Mouse (Mus musculus) yolk sac, embryonic 10.5 days (tissue): Measurements from ENCODE around the gene Kif7.

Experiments used
- DNase-seq: peaks from one replicate; pipeline ENCODE4 v3.0.0-alpha.2; 2017; ENCODE audit warnings: low spot score

The Kif7 gene

DNA sequence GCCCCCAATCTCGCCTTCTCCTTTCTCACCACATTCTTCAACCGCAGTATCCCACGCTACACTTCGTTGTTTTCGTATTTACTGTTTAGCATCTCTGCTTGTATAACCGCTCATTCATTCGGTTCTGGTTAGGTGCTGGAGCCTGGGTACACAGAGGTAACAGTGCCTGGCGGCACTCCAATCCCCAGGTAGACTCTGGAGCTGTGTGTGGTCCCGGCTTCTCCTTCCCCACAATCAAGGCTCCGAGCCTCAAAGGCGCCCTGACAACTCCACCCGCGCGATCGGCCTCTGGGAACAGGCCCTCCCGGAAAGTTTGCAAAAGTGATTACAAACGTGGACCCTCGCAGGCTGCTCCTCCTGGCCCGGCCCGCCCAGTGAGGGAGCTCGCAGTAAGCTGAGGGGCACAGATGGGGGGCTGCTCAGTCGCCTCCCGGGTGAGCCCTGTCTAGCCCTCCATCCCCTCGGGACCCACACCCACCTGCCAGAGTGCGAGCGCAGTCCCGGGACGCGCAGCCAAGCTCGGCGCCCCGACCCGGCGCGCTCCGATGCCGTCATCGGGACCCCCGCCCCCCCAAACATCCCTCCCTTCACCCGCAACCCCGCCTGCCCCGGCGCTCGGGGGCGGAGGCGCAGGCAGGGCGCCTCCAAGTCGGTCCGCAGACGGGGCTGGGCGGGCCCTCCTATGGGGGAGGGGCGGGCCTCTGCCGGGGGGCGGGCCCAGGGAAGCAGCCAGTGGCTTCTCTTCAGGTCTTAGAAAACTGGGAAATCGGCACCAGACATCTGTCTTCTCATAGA, at the start of gene Kif7:
Kif7 (minus strand) TSS at position 534 of the 795 bp plus-strand sequence.
- DNase-seq = peak; percentile 86

DNA sequence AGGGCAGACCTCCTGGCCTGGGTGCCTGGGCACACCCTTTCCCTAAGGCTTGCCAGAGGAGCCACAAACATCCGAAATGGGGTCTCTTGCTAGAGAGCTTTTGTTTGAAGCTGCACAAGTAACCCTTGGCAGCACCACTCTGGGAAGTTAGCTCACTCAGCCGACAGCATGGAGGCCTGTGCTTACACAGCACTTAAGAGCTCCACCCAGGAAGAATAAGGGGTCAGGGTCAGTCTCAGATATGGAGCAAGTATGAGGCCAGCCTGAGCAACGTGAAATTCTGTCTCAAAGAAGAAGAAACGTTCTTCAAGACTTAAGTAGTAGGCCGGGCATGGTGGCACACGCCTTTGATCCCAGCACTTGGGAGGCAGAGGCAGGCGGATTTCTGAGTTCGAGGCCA, 46.6 kb upstream of the Kif7 start:
- DNase-seq = no peak

- DNase-seq = no peak
Measured at GRCm38 (mm10) chr7:79761124-79761876, 45.8 kb upstream of the Kif7 start.

- no peak for DNase-seq
Measured at GRCm38 (mm10) chr7:79759766-79760165, 44.2 kb upstream of the Kif7 start.

DNA sequence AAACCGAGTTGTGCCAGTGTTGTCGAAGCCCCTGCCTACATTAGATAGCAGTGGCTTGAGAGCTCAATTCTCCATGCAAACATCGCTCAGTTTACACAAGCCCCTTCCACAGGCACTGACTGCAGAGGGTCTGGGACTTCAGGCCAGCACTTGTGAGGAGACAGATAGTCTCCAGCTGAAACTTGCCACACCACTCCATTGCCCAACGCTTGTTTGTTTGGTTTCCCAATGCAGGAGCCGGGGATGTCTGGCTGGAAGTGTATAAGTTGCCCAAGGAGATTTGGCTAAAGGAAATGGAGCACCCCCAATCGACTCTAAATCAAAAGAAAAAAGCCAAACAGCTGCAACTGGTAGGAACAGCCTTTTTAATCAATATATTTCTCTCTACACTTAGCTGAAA, 42.7 kb upstream of the Kif7 start:
- no peak for DNase-seq

DNA sequence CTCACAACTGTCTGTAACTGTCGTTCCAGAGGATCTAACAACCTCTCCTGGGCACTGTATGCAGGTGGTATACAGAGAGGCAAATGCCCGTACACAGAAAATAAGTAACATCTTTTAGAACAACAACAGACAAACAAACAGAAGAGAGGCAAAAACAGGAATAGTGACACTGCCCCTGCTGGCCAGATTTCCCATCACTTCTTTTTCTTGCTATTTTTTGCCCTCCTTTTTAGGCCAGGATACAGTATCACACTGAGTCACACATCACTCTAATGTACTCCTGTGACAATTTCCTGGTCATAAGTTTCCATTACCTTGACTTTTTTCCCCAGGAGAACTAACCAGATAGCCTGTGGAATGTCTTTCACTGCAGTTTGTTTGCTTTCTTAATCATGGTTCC, 40.8 kb upstream of the Kif7 start:
- DNase-seq = no peak

- no peak for DNase-seq
Measured at GRCm38 (mm10) chr7:79749511-79749910, 34.0 kb upstream of the Kif7 start.

DNA sequence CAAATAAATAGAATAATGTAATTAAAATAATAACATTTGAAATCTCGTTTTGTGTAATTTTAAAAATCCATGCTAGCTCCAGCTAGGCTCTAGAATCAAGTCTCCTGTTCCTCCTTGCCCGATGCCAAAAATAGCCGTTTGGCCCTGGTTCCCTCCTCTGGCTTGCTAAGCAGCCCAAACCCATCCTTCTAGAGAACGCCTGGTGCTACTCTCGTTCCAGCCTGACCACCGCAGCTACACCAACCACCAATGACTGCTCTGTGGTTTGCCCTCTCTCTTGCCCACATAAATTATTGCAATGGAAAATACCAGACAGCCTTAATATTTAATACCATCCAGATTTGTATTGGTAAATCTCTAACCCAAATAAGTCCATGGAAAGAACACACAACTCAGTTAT, 32.1 kb upstream of the Kif7 start:
- DNase-seq = no peak

- DNase-seq = no peak
Measured at GRCm38 (mm10) chr7:79744585-79744984, 29.1 kb upstream of the Kif7 start.

DNA sequence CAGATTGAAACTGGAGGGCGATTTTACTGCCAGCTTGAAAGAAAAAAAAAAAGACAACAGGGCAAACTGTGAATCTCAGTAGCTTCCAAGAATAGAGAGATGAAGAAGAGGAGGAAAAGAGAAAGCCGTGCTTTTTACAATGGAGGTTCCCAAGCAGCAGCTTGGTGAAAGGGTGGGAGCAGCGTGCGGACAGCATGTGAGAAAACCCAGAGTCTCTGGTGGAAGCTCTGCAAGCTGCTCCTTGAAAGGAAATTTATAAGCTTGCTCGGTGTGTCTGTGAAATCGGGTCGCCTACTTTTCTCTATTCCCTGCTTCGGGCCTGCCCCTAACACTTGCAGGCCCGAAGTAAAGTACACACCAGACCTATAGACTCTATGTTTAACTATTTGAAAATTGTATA, 28.5 kb upstream of the Kif7 start:
- no peak for DNase-seq

GRCm38 (mm10) chr7:79742659-79743536, 27.4 kb upstream of the Kif7 start, which contains the start of the genes Pex11a and Wdr93:
Pex11a (minus strand) TSS chr7:79743131.
Wdr93 (plus strand) TSS chr7:79743163.
- DNase-seq = peak; percentile 82

- DNase-seq = no peak
Measured at GRCm38 (mm10) chr7:79742277-79742658, 26.7 kb upstream of the Kif7 start.

- DNase-seq = no peak
Measured at GRCm38 (mm10) chr7:79740279-79740678, 24.8 kb upstream of the Kif7 start.

- DNase-seq = no peak
Measured at GRCm38 (mm10) chr7:79738913-79739312, 23.4 kb upstream of the Kif7 start.

DNA sequence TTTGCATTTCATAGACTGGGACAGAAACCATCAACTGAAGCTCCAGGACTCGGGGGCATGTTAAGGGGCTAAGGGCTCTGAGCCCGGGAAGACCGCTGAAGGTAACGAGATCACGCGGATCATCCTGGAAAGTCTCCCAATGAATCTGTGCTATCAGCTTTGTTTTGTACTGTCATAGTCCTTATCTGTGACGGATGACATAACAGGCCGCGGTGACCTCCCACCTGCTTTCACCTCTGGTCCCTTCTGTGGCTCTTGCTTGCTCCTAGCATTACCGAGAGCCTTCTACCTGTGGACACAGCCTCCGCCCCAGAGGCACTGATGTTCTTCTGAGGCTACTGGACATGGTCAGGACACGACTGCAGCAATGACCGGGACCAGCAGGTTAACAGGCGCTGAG, 21.0 kb upstream of the Kif7 start:
- no peak for DNase-seq

GRCm38 (mm10) chr7:79734563-79734962, 19.0 kb upstream of the Kif7 start:
- DNase-seq = no peak

DNA sequence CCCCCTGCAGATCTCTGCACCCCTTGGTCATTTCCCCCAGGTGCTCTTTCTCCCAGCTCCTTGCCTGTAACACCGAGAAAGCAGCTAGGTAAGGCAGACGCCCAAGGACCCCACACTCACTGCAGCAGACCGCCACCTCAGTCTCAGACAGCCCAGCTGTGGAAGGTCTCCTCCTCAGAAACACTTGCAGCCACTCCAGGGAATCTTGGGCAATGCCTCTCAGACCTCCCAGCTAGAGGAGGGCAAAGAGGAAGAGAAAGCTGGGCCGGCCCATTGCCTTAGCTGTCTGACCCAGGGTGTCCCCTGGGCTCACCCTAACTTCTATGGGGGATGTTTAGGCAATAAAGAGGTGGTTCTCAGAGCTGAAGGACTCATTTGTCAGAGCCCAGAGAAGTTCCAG, 17.1 kb upstream of the Kif7 start, which contains the start of gene Plin1:
Plin1 (minus strand) TSS at position 282 of the 400 bp plus-strand sequence.
- no peak for DNase-seq

- no peak for DNase-seq
Measured at GRCm38 (mm10) chr7:79731438-79731837, 15.9 kb upstream of the Kif7 start.

- no peak for DNase-seq
Measured at GRCm38 (mm10) chr7:79729743-79730370, 14.3 kb upstream of the Kif7 start.

DNA sequence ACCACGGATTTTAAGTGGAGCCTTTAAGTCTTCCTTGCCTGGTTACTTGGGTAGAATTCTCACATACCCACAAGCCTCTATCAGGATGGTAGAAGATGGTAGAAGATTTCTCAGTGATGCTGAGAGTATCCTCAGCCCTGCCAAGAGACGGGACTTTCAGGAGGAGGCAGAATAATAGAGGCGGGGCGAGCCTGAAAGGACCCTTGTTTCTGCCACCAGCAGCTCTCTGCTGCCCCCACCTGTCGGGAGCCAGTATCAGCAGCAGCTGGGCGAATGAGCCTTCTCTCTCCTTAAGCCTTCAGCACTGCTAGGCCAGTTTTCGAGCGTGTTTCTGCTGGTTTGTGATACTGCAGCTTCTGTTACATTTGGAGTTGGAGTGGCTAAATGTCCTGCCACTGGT, 13.6 kb upstream of the Kif7 start:
- peak; percentile 49 for DNase-seq

DNA sequence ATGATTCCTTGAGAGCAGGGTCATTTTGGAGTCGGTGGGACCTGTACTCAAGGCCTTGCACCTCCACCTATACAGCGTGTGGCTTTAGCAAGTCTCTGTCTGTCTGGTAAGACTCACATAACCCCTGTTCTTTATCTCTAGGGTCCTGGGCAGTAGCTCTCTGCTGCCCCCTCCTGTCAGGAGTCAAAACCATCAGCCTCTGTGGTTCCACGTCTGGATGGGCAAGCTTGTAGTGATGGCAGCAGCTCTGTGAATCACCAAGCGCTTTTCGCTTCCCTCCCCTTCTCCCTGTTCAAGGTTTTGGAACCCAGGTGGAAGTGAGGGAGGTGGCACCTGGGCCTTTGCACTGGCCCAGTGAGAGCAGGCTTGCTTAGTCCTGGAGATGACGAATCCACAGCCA, 12.7 kb upstream of the Kif7 start:
- DNase-seq = peak; percentile 46

DNA sequence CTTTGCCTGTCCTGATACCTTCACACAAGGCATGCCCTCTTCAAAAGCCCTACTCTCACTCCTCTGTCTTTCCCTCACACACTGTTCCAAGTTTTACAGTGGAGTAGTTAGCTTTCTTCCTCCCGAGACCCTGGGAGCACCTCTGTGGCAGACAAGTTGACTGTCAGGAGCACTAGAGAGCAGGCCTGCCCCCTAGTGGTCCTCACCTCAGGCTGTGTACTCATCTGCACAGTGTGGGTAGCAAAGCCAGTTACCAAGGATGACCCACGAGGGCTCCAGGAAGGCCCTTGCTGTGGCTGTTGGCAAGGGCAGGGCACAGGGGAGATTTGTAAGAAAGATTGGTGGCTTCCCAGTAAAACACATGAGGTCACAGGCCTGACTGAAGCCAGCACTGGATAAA, 11.6 kb upstream of the Kif7 start:
- DNase-seq = peak; percentile 20
